Mouse (Mus musculus): Measurements from ENCODE around the gene Espl1. TPM values are rescaled to one million over a fixed set of nuclear protein-coding genes. Genes with fewer than 3 reads are reported as not detected.

Espl1 gene
- polyA plus RNA-seq, 2 experiments, result 27.2 to 40.0 TPM

- WGBS, result 83% methylated on average over 8 of the region's 8 CpGs
- H3K27me3 ChIP-seq (ENCODE audit: control insufficient read depth, insufficient read depth, low read length), result no peaks in the 10 kb centered on the region
- H3K27ac ChIP-seq (replicated peaks; ENCODE audit: low read depth, low read length), result no peak overlapping the region
- no peak for DNase-seq (ENCODE audit: low spot score)
- no peak overlapping the region for H3K4me3 ChIP-seq (replicated peaks; ENCODE audit: low read length)
- no peak overlapping the region for H3K4me2 ChIP-seq (replicated peaks; ENCODE audit: low read depth, low read length, severe bottlenecking)
- H3K9me3 ChIP-seq (ENCODE audit: control insufficient read depth, low read length), result no peaks in the 10 kb centered on the region
- TF ChIP-seq POLR2A (IDR thresholded peaks at IDR 0.05; ENCODE audit: borderline replicate concordance, extremely low read depth, insufficient read depth, insufficient read length), result no peak
- no peak overlapping the region for H3K9ac ChIP-seq (ENCODE audit: low read depth, low read length, severe bottlenecking)
- no peak for ATAC-seq (ENCODE audit: low FRiP score, low read depth)
- peaks cover 11% of the 10 kb centered on the region; the same call in 1 of the 2 replicates for H3K4me1 ChIP-seq (ENCODE audit: control insufficient read depth, insufficient read depth, low read length)
- H3K36me3 ChIP-seq (ENCODE audit: control insufficient read depth, insufficient read depth, low read length), result peaks cover 24% of the 10 kb centered on the region
These were observed 13.4 kb upstream of the Espl1 start for GRCm38 (mm10) chr15:102282463-102283292.

- Histone ChIP-seq H3K27ac (replicated peaks; ENCODE audit: low read depth, low read length) (no peak overlapping the region), H3K4me2 (replicated peaks; ENCODE audit: low read depth, low read length, severe bottlenecking) (no peak overlapping the region), H3K27me3 (ENCODE audit: control insufficient read depth, insufficient read depth, low read length) (no peaks in the 10 kb centered on the region), H3K4me3 (replicated peaks; ENCODE audit: low read length) (no peak overlapping the region), H3K9me3 (ENCODE audit: control insufficient read depth, low read length) (no peaks in the 10 kb centered on the region), H3K9ac (ENCODE audit: low read depth, low read length, severe bottlenecking) (no peak overlapping the region), H3K36me3 (ENCODE audit: control insufficient read depth, insufficient read depth, low read length) (peaks cover 24% of the 10 kb centered on the region), H3K4me1 (ENCODE audit: control insufficient read depth, insufficient read depth, low read length) (peaks cover 10% of the 10 kb centered on the region; the same call in 1 of the 2 replicates)
- no peak for DNase-seq (ENCODE audit: low spot score)
- WGBS, result 68% methylated on average over 3 of the region's 3 CpGs
- TF ChIP-seq POLR2A (IDR thresholded peaks at IDR 0.05; ENCODE audit: borderline replicate concordance, extremely low read depth, insufficient read depth, insufficient read length), result no peak
- ATAC-seq (ENCODE audit: low FRiP score, low read depth), result no peak
These were observed 12.4 kb upstream of the Espl1 start for GRCm38 (mm10) chr15:102283648-102284047.

GRCm38 (mm10) chr15:102287395-102287794 lies 8.7 kb upstream of the Espl1 start:
- Histone ChIP-seq H3K27me3 (ENCODE audit: control insufficient read depth, insufficient read depth, low read length) (no peaks in the 10 kb centered on the region), H3K4me3 (replicated peaks; ENCODE audit: low read length) (no peak overlapping the region), H3K27ac (replicated peaks; ENCODE audit: low read depth, low read length) (no peak overlapping the region), H3K9ac (ENCODE audit: low read depth, low read length, severe bottlenecking) (no peak overlapping the region), H3K36me3 (ENCODE audit: control insufficient read depth, insufficient read depth, low read length) (peaks cover 4% of the 10 kb centered on the region), H3K9me3 (ENCODE audit: control insufficient read depth, low read length) (no peaks in the 10 kb centered on the region), H3K4me2 (replicated peaks; ENCODE audit: low read depth, low read length, severe bottlenecking) (no peak overlapping the region), H3K4me1 (ENCODE audit: control insufficient read depth, insufficient read depth, low read length) (no peaks in the 10 kb centered on the region)
- no peak for TF ChIP-seq POLR2A (IDR thresholded peaks at IDR 0.05; ENCODE audit: borderline replicate concordance, extremely low read depth, insufficient read depth, insufficient read length)
- ATAC-seq (ENCODE audit: low FRiP score, low read depth) (no peak), DNase-seq (ENCODE audit: low spot score) (peak; percentile 35)

- no peaks in the 10 kb centered on the region for H3K9me3 ChIP-seq (ENCODE audit: control insufficient read depth, low read length)
- peaks cover 32% of the 10 kb centered on the region for H3K36me3 ChIP-seq (ENCODE audit: control insufficient read depth, insufficient read depth, low read length)
- peak overlapping the region; percentile 49 for H3K9ac ChIP-seq (ENCODE audit: low read depth, low read length, severe bottlenecking)
- TF ChIP-seq POLR2A (IDR thresholded peaks at IDR 0.05; ENCODE audit: borderline replicate concordance, extremely low read depth, insufficient read depth, insufficient read length), result no peak
- WGBS, result 7% methylated on average over 24 of the region's 24 CpGs
- H3K27ac ChIP-seq (replicated peaks; ENCODE audit: low read depth, low read length), result no peak overlapping the region
- no peaks in the 10 kb centered on the region for H3K27me3 ChIP-seq (ENCODE audit: control insufficient read depth, insufficient read depth, low read length)
- H3K4me3 ChIP-seq (replicated peaks; ENCODE audit: low read length), result peak overlapping the region; percentile 69
- no peak for DNase-seq (ENCODE audit: low spot score)
- H3K4me1 ChIP-seq (ENCODE audit: control insufficient read depth, insufficient read depth, low read length), result peaks cover 6% of the 10 kb centered on the region
- peak; percentile 20 for ATAC-seq (ENCODE audit: low FRiP score, low read depth)
- H3K4me2 ChIP-seq (replicated peaks; ENCODE audit: low read depth, low read length, severe bottlenecking), result peak overlapping the region; percentile 93
These were observed 421 bp downstream of the Espl1 start for GRCm38 (mm10) chr15:102296368-102297006.

GRCm38 (mm10) chr15:102302542-102302941 lies 6.5 kb downstream of the Espl1 start:
- TF ChIP-seq POLR2A (IDR thresholded peaks at IDR 0.05; ENCODE audit: borderline replicate concordance, extremely low read depth, insufficient read depth, insufficient read length), result no peak
- H3K4me3 ChIP-seq (replicated peaks; ENCODE audit: low read length), result no peak overlapping the region
- ATAC-seq (ENCODE audit: low FRiP score, low read depth) (no peak), DNase-seq (ENCODE audit: low spot score) (no peak)
- H3K36me3 ChIP-seq (ENCODE audit: control insufficient read depth, insufficient read depth, low read length), result peaks cover 81% of the 10 kb centered on the region
- H3K9ac ChIP-seq (ENCODE audit: low read depth, low read length, severe bottlenecking), result no peak overlapping the region
- H3K27ac ChIP-seq (replicated peaks; ENCODE audit: low read depth, low read length), result no peak overlapping the region
- H3K4me1 ChIP-seq (ENCODE audit: control insufficient read depth, insufficient read depth, low read length), result no peaks in the 10 kb centered on the region
- H3K27me3 ChIP-seq (ENCODE audit: control insufficient read depth, insufficient read depth, low read length), result no peaks in the 10 kb centered on the region
- WGBS, result 82% methylated on average over 6 of the region's 6 CpGs
- no peaks in the 10 kb centered on the region for H3K9me3 ChIP-seq (ENCODE audit: control insufficient read depth, low read length)
- no peak overlapping the region for H3K4me2 ChIP-seq (replicated peaks; ENCODE audit: low read depth, low read length, severe bottlenecking)

Data from limb, embryonic 14.5 days (tissue).